Mouse (Mus musculus): ENCODE measurements at regions not wholly inside any gene's neighbourhood (a gene's known extent, or its start where the extent isn't known, plus 50 kb on each side); places are given as distances from the start of the nearest gene placed in this dataset.

DNA sequence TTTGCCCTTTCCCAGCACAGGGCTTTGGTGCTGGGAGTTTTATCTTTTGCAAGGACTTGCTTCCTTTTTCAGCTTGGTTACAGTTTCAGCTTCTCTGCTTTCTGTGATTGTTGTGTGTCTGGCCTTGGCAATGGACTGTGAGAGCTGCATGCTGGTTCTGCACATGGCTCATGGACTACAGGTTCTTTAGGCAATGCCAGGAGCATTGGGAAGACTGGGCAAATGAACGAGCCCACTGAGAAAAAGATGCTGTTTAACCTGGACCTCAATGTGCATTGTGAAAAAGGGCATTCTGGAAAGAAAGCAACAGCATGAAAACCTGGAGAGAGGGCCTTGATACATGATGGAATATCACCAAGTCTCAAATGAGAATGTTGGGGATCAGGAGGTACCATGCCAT lies 167.4 kb upstream of the Fam92a start:
- 86% methylated on average over 1 of the region's 1 CpGs for WGBS
- Histone ChIP-seq H3K27me3 (no peaks in the 10 kb centered on the region), H3K36me3 (no peaks in the 10 kb centered on the region)

GRCm38 (mm10) chr4:12334832-12335587 lies 163.2 kb upstream of the Fam92a start:
- Histone ChIP-seq H3K27me3 (no peaks in the 10 kb centered on the region), H3K4me3 (replicated peaks) (no peak overlapping the region), H3K9me3 (no peaks in the 10 kb centered on the region), H3K4me2 (replicated peaks) (peak overlapping the region; percentile 26; the same call in 1 of the 2 replicates), H3K9ac (replicated peaks) (no peak overlapping the region), H3K36me3 (no peaks in the 10 kb centered on the region), H3K4me1 (replicated peaks) (peaks cover 14% of the 10 kb centered on the region), H3K27ac (peak overlapping the region; percentile 48)
- WGBS: 60% methylated on average over 7 of the region's 7 CpGs
- ATAC-seq: peak; percentile 84

More for the DNA sequence above, 167.4 kb upstream of the Fam92a start:
- Histone ChIP-seq H3K27ac (no peak overlapping the region), H3K9ac (replicated peaks) (no peak overlapping the region), H3K4me1 (replicated peaks) (peaks cover 11% of the 10 kb centered on the region), H3K4me2 (replicated peaks) (no peak overlapping the region), H3K4me3 (replicated peaks) (no peak overlapping the region), H3K9me3 (no peaks in the 10 kb centered on the region; the same call in 1 of the 2 replicates)
- no peak for ATAC-seq

GRCm38 (mm10) chr4:12334429-12334828 lies 162.6 kb upstream of the Fam92a start:
- ATAC-seq: peak; percentile 92
- Histone ChIP-seq H3K9ac (replicated peaks) (no peak overlapping the region), H3K27ac (peak overlapping the region; percentile 48), H3K9me3 (no peaks in the 10 kb centered on the region), H3K4me1 (replicated peaks) (peaks cover 14% of the 10 kb centered on the region), H3K27me3 (no peaks in the 10 kb centered on the region), H3K36me3 (no peaks in the 10 kb centered on the region), H3K4me3 (replicated peaks) (no peak overlapping the region), H3K4me2 (replicated peaks) (peak overlapping the region; percentile 26; the same call in 1 of the 2 replicates)
- 35% methylated on average over 9 of the region's 9 CpGs for WGBS

DNA sequence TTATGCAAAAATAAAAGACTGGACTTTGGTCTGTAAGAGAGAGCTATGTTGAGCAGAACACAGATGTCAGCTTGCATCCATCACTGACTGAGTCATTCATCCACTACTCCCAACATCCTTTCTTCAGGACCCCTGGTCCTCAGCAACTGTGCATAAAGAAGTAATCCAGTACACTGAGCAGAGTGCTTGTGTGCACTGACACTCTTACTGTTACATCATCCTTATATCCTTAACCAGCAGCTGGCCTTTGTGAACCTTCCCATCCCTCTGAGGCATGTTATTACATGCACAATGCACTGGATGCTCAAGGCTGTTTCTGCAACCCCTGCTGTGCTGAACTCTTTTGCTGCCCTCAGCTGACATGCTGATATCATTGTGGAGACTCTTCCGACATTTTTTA lies 144.2 kb upstream of the Fam92a start:
- H3K4me3 ChIP-seq (replicated peaks): no peak overlapping the region
- peak overlapping the region; percentile 7; the same call in 1 of the 2 replicates for H3K27ac ChIP-seq
- WGBS: 47% methylated on average over 1 of the region's 1 CpGs
- H3K9me3 ChIP-seq: no peaks in the 10 kb centered on the region
- H3K27me3 ChIP-seq: no peaks in the 10 kb centered on the region
- no peak overlapping the region for H3K4me2 ChIP-seq (replicated peaks)
- peaks cover 15% of the 10 kb centered on the region for H3K4me1 ChIP-seq (replicated peaks)
- 0 out of 2 replicates have a peak, but pooled peaks have one; percentile 37 for ATAC-seq
- H3K36me3 ChIP-seq: no peaks in the 10 kb centered on the region
- no peak overlapping the region for H3K9ac ChIP-seq (replicated peaks)

DNA sequence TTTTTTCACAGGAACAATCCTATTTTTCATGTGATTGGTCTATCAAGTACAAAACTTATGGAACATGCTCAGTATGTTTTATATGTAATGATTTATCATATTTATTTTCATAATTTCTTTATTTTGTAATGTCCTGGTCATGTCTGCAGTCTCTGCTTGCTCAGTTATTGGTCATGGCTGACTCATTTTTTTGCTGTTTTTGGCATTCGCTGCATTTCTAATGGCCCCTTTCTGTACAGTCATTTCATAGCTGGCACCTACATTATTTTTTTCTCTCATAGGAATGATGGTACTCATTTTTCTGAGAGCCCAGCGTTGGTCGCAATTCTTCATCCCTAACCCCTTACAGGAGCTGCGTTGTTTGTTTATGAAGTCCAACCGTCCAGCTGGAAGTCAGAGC lies 136.5 kb upstream of the Fam92a start:
- 91% methylated on average over 5 of the region's 5 CpGs for WGBS
- Histone ChIP-seq H3K27ac (no peak overlapping the region), H3K4me1 (replicated peaks) (peaks cover 26% of the 10 kb centered on the region), H3K27me3 (no peaks in the 10 kb centered on the region), H3K4me2 (replicated peaks) (no peak overlapping the region), H3K4me3 (replicated peaks) (no peak overlapping the region), H3K9me3 (no peaks in the 10 kb centered on the region), H3K36me3 (no peaks in the 10 kb centered on the region), H3K9ac (replicated peaks) (no peak overlapping the region)
- no peak for ATAC-seq

GRCm38 (mm10) chr4:12306618-12307565 lies 135.1 kb upstream of the Fam92a start:
- Histone ChIP-seq H3K4me2 (replicated peaks) (peak overlapping the region; percentile 26), H3K9me3 (no peaks in the 10 kb centered on the region), H3K4me3 (replicated peaks) (no peak overlapping the region), H3K9ac (replicated peaks) (peak overlapping the region; percentile 42), H3K27me3 (no peaks in the 10 kb centered on the region), H3K4me1 (replicated peaks) (peaks cover 26% of the 10 kb centered on the region), H3K36me3 (no peaks in the 10 kb centered on the region), H3K27ac (peak overlapping the region; percentile 86)
- WGBS: 44% methylated on average over 9 of the region's 9 CpGs
- peak; percentile 89 for ATAC-seq

GRCm38 (mm10) chr4:12287079-12287686 lies 115.4 kb upstream of the Fam92a start:
- no peak overlapping the region for H3K4me2 ChIP-seq (replicated peaks)
- 0 out of 2 replicates have a peak, but pooled peaks have one; percentile 11 for ATAC-seq
- no peaks in the 10 kb centered on the region for H3K9me3 ChIP-seq
- WGBS: 48% methylated on average over 4 of the region's 4 CpGs
- no peak overlapping the region for H3K4me3 ChIP-seq (replicated peaks)
- no peaks in the 10 kb centered on the region for H3K36me3 ChIP-seq
- H3K27me3 ChIP-seq: no peaks in the 10 kb centered on the region
- peak overlapping the region; percentile 60; the same call in 1 of the 2 replicates for H3K27ac ChIP-seq
- H3K9ac ChIP-seq (replicated peaks): no peak overlapping the region
- peaks cover 11% of the 10 kb centered on the region for H3K4me1 ChIP-seq (replicated peaks)

DNA sequence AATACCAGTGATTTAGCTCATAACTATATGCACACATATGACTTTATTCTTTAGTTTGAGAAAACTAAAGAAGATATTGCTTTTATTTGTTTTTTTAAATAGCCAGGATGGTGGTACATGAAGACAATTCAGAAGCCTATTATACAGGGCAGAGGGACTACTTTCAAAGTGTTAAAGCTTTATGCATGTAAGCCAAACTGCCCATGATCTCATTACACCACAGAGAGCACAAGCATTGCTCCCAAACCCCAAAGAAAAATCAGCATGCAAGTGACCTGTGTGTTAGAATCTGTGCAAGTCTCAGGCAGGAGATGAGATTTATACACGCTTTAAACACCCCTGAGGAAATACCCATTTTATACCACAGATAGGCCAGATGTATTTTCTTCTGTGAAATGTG lies 114.6 kb upstream of the Fam92a start:
- H3K4me3 ChIP-seq (replicated peaks): no peak overlapping the region
- H3K36me3 ChIP-seq: no peaks in the 10 kb centered on the region
- peaks cover 11% of the 10 kb centered on the region for H3K4me1 ChIP-seq (replicated peaks)
- H3K4me2 ChIP-seq (replicated peaks): no peak overlapping the region
- H3K27ac ChIP-seq: peak overlapping the region; percentile 60; the same call in 1 of the 2 replicates
- no peak overlapping the region for H3K9ac ChIP-seq (replicated peaks)
- no peaks in the 10 kb centered on the region for H3K9me3 ChIP-seq
- peak; percentile 45; the same call in 1 of the 2 replicates for ATAC-seq
- 60% methylated on average over 1 of the region's 1 CpGs for WGBS
- H3K27me3 ChIP-seq: no peaks in the 10 kb centered on the region

DNA sequence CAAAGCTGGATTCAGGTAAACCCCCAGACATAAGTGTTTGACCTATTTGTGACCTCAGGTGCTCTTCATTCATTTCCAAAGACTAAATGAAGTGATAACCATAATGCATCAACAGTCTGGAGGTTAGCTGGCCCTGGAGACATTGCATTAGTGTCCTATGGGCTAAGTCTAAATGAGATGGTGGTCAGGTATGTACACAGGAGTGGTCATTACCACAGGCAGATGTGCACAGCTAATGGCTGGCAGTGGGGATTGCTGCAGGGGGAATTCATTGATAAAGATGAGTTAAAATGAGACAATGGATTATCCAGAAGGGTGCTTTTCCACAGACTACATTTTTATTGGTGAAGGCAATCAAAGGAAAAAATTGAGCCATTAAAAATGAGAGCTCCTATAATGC lies 114.2 kb upstream of the Fam92a start:
- Histone ChIP-seq H3K4me1 (replicated peaks) (peaks cover 11% of the 10 kb centered on the region), H3K9ac (replicated peaks) (no peak overlapping the region), H3K27me3 (no peaks in the 10 kb centered on the region), H3K36me3 (no peaks in the 10 kb centered on the region), H3K27ac (peak overlapping the region; percentile 68; the same call in 1 of the 2 replicates), H3K4me3 (replicated peaks) (no peak overlapping the region), H3K4me2 (replicated peaks) (no peak overlapping the region), H3K9me3 (no peaks in the 10 kb centered on the region)
- peak; percentile 63; the same call in 1 of the 2 replicates for ATAC-seq

GRCm38 (mm10) chr4:12277949-12278348 lies 106.1 kb upstream of the Fam92a start:
- Histone ChIP-seq H3K9ac (replicated peaks) (no peak overlapping the region), H3K4me3 (replicated peaks) (no peak overlapping the region), H3K4me1 (replicated peaks) (peaks cover 4% of the 10 kb centered on the region; the same call in 1 of the 2 replicates), H3K36me3 (no peaks in the 10 kb centered on the region), H3K9me3 (no peaks in the 10 kb centered on the region), H3K27me3 (no peaks in the 10 kb centered on the region), H3K27ac (no peak overlapping the region), H3K4me2 (replicated peaks) (no peak overlapping the region)
- WGBS: 80% methylated on average over 3 of the region's 3 CpGs
- ATAC-seq: no peak

DNA sequence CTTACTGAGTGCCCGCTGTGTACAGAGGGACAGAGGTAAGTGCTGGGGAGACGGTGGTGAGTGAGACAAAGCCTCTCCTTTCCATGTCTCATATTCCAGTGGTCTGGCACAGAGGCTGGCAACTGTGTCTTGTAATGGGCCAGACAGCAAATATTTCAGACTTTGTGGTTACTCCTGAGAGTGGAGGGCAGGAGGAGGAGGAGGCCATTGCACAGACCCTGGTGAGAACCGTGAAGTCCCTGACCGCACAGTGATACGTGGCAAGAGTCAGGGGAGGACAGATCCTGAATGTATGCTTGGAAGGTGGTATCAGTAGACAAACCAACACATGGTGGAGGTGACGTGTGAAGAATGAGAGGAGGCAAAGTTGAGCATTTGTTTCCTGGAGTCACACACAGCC lies 101.6 kb upstream of the Fam92a start:
- WGBS: 75% methylated on average over 6 of the region's 6 CpGs
- Histone ChIP-seq H3K4me2 (replicated peaks) (no peak overlapping the region), H3K36me3 (no peaks in the 10 kb centered on the region), H3K27me3 (no peaks in the 10 kb centered on the region), H3K4me3 (replicated peaks) (no peak overlapping the region), H3K9me3 (no peaks in the 10 kb centered on the region), H3K9ac (replicated peaks) (no peak overlapping the region), H3K27ac (no peak overlapping the region), H3K4me1 (replicated peaks) (peaks cover 10% of the 10 kb centered on the region)
- no peak for ATAC-seq

Measured in midbrain, embryonic 13.5 days (tissue).